Mouse (Mus musculus) Patski (cell line): ENCODE data around the gene Esrrg. TPM values are rescaled to one million over a fixed set of nuclear protein-coding genes. Genes with fewer than 3 reads are reported as not detected.

Experiments
- ATAC-seq: fragments of 100-300 bp; one replicate; pipeline ENCODE4 v1.8.0; 2021
- CTCF ChIA-PET: fragments of 350-600 bp; sonication (Branson Sonifier 250); formaldehyde crosslinking; loops from one replicate; lab custom pipeline; 2022; ENCODE audit warnings: inconsistent platforms; lab: Charles Lee
- POLR2A ChIA-PET: fragments of 350-600 bp; sonication (Branson Sonifier 250); formaldehyde crosslinking; loops from one replicate; lab custom pipeline; 2022; ENCODE audit warnings: antibody characterized with exemption, inconsistent platforms; lab: Charles Lee
- DNase-seq: peaks from one replicate; pipeline ENCODE4 v3.0.0-alpha.2; 2011; ENCODE audit warnings: low read depth, low spot score
- H3K27me3 ChIP-seq: fragments of 371-371 bp; one replicate; pipeline ENCODE4 v1.5.1; 2021
- CTCF ChIP-seq: fragments of 100-300 bp; IDR thresholded peaks from one replicate; pipeline ENCODE4 v1.5.1; 2021
- in situ Hi-C: fragments of 300-500 bp; cut with MboI; formaldehyde crosslinking; loops from 3 replicates; pipeline ENCODE4 v1.11.1; 2018; ENCODE audit warnings: low pct_unique_long_range_greater_than_20kb, mixed read lengths
- polyA plus RNA-seq: library from polyadenylated mRNA; unstranded; gene quantifications from one replicate; pipeline ENCODE4 v1.2.3, GENCODE M21; 2021

Gene Esrrg
- polyA plus RNA-seq, 1 experiment from 2014 or later: 9.0 TPM

GRCm38 (mm10) chr1:188136126-188136525 lies 527.5 kb downstream of the Esrrg start:
- no peak for ATAC-seq
- TF ChIP-seq CTCF: no peak
- in situ Hi-C loops: no loop called here
- CTCF ChIA-PET: no interaction called here
- no peaks in the 10 kb centered on the region for H3K27me3 ChIP-seq
- POLR2A ChIA-PET: no interaction called here
- no peak for DNase-seq

GRCm38 (mm10) chr1:188139473-188139872 lies 530.9 kb downstream of the Esrrg start:
- peaks cover 3% of the 10 kb centered on the region for H3K27me3 ChIP-seq
- in situ Hi-C loops: no loop called here
- no peak for TF ChIP-seq CTCF
- DNase-seq (no peak), ATAC-seq (no peak)
- ChIA-PET POLR2A (no interaction called here), CTCF (no interaction called here)

- peaks cover 3% of the 10 kb centered on the region for H3K27me3 ChIP-seq
- DNase-seq (no peak), ATAC-seq (no peak)
- ChIA-PET POLR2A (no interaction called here), CTCF (no interaction called here)
- no peak for TF ChIP-seq CTCF
- in situ Hi-C loops: no loop called here
Observed at GRCm38 (mm10) chr1:188140221-188140620, 531.6 kb downstream of the Esrrg start.

DNA sequence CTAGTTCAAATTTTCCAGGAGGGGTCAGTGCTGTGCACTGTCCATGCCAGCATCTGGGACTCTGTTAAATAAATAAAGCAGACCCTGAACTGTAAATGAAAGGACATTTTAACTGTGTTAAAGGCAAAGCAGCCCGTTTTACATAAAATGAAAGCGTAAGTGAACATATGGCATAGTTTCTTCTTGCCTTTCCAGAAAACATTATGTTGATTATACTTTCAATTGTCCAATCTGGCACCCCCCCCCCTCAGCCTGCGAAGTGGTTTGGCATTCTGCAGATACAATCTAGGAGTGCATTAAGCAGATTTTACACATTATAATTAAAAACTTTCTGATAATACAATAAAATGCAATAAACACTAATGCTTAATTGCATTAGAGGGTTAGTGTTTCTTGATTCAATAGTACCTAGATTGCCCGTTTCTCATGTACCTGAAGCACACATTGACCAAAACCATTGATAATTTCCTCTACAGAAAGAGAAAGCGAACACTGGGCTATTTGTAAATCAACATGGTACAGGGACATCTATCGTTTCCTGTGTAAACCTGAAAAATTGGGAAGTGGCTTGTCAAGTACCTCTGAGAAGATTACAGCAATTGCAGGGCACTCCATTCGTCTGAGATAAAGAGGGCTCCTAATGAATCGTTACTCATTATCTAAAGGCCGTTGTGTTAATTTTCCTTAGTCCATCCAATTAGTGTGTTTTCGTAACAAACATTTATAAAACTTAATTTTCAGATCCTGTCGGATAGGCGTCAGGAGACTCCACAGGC lies 539.0 kb downstream of the Esrrg start:
- POLR2A ChIA-PET: no interaction called here
- TF ChIP-seq CTCF: no peak
- in situ Hi-C loops: no loop called here
- H3K27me3 ChIP-seq: peaks cover 12% of the 10 kb centered on the region
- DNase-seq: no peak
- CTCF ChIA-PET: no interaction called here
- ATAC-seq: no peak

DNA sequence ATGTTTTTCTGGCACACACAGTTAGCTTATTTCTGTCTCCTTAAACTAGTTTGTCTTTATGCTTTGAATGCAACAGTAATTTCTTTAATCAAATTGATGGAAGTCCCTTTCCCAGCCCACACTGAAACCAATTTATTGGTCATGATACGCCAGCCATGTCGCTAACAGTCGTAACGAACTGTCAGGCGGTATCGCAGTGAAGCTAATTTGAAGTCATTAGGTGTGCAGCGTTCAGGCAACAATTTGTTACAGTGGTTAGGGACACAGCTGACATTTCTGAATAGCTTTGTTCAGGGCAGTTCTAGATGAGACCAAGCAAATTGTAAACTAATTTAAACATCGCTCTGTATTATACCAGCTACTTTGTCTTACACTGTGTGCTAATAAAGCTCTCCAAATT lies 542.5 kb downstream of the Esrrg start:
- ATAC-seq: no peak
- no peak for TF ChIP-seq CTCF
- peaks cover 9% of the 10 kb centered on the region for H3K27me3 ChIP-seq
- in situ Hi-C loops: no loop called here
- no peak for DNase-seq
- POLR2A ChIA-PET: no interaction called here
- CTCF ChIA-PET: no interaction called here

DNA sequence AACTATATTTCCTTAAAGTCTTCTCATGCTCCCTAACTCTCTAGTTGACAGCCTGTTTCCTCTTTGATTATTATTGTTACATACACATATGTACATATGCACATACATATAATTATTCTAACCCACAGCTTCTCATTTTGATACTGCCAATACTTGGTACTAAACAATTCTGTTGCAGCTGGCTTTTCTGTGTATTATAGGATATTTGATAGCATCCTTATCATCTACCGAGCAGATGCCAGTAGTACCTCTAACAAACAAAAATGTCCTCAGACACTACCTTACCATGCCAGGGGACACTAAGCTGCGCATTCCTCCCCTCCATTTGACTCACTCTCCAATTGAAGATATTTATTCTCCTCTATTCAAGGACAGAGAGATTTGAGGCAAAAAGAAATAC lies 543.4 kb downstream of the Esrrg start:
- POLR2A ChIA-PET: no interaction called here
- in situ Hi-C loops: no loop called here
- H3K27me3 ChIP-seq: peaks cover 9% of the 10 kb centered on the region
- ATAC-seq: no peak
- TF ChIP-seq CTCF: no peak
- DNase-seq: no peak
- CTCF ChIA-PET: interaction anchor here (0.6 kb wide), 1 partner anchor 92 kb away, joined by 3 read pairs; no protein-coding TSS in a partner anchor

- H3K27me3 ChIP-seq: peaks cover 9% of the 10 kb centered on the region
- ATAC-seq (no peak), DNase-seq (no peak)
- CTCF ChIA-PET: interaction anchor here (0.8 kb wide), 1 partner anchor 8 kb away, joined by 3 read pairs; no protein-coding TSS in a partner anchor
- POLR2A ChIA-PET: no interaction called here
- no peak for TF ChIP-seq CTCF
- in situ Hi-C loops: no loop called here
Observed at GRCm38 (mm10) chr1:188153665-188154064, 545.1 kb downstream of the Esrrg start.

- DNase-seq (no peak), ATAC-seq (no peak)
- in situ Hi-C loops: no loop called here
- ChIA-PET POLR2A (interaction anchor here (0.7 kb wide), 1 partner anchor 370 kb away, joined by 3 read pairs; no protein-coding TSS in a partner anchor), CTCF (interaction anchor here (0.8 kb wide), 1 partner anchor 10 kb away, joined by 3 read pairs; no protein-coding TSS in a partner anchor)
- H3K27me3 ChIP-seq: peaks cover 9% of the 10 kb centered on the region
- TF ChIP-seq CTCF: no peak
Observed at GRCm38 (mm10) chr1:188154466-188155110, 546.0 kb downstream of the Esrrg start.

DNA sequence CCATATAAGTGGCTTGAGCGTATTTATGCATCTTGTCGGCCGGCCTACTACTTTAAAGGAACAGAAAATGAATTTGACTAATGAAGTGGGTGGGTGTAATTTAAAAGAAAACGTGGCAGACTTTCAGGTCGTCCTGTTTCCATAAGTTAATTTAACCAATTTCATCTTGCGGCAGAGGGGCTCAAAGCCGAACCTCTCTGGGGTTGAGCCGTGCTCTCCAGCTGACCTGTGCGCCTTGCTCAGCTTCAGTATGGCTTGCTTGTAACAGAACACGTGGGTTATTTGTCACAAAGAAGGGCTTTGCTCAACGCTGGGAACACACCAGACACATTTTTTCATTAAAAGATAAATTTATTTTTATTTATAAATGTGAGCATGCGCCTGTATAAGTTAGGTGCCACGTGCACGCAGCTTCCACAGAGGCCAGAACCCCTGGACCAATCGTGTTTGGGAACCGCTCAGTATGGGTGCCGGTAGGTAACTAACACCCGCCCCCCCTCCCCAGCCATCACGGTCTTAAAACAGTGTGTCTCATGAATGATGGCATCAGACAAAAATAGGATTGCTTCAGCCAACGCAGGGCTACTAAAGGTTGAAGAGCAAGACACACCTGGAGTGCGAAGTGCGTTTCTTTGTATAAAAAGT lies 546.7 kb downstream of the Esrrg start:
- ATAC-seq (no peak), DNase-seq (no peak)
- TF ChIP-seq CTCF: no peak
- POLR2A ChIA-PET: interaction anchor here (0.7 kb wide), 1 partner anchor 370 kb away, joined by 3 read pairs; no protein-coding TSS in a partner anchor
- CTCF ChIA-PET: interaction anchor here (0.8 kb wide), 1 partner anchor 10 kb away, joined by 3 read pairs; no protein-coding TSS in a partner anchor
- peaks cover 8% of the 10 kb centered on the region for H3K27me3 ChIP-seq
- in situ Hi-C loops: no loop called here

- in situ Hi-C loops: no loop called here
- ChIA-PET POLR2A (no interaction called here), CTCF (no interaction called here)
- ATAC-seq (no peak), DNase-seq (no peak)
- no peaks in the 10 kb centered on the region for H3K27me3 ChIP-seq
- no peak for TF ChIP-seq CTCF
Observed at GRCm38 (mm10) chr1:188156520-188156919, 547.9 kb downstream of the Esrrg start.
